Mouse (Mus musculus) ZHBTc4 (cell line): ENCODE results near the gene Birc7.
A peak's percentile ranks its signal among the peaks of the same experiment; 100 is the strongest.

Experiments
- DNase-seq: peaks from one replicate; pipeline ENCODE4 v3.0.0-alpha.2; 2011; ENCODE audit warnings: low read depth, low spot score

Birc7 gene

GRCm38 (mm10) chr2:180928723-180929122, at the start of gene Birc7:
Gene Birc7 (plus strand): TSS chr2:180929023.
- peak; percentile 29 for DNase-seq

GRCm38 (mm10) chr2:180879365-180880067, 49.3 kb upstream of the Birc7 start:
- no peak for DNase-seq

GRCm38 (mm10) chr2:180881281-180881680, 47.5 kb upstream of the Birc7 start:
- no peak for DNase-seq

GRCm38 (mm10) chr2:180885270-180885669, 43.6 kb upstream of the Birc7 start:
- DNase-seq = peak; percentile 48

- DNase-seq = no peak
Observed at GRCm38 (mm10) chr2:180889271-180889920, 39.4 kb upstream of the Birc7 start.

GRCm38 (mm10) chr2:180889921-180890280, 38.9 kb upstream of the Birc7 start:
- DNase-seq = no peak

- peak; percentile 48 for DNase-seq
Observed at GRCm38 (mm10) chr2:180890422-180891074, 38.3 kb upstream of the Birc7 start.

GRCm38 (mm10) chr2:180891075-180891834, 37.6 kb upstream of the Birc7 start:
- peak; percentile 36 for DNase-seq

- no peak for DNase-seq
Observed at GRCm38 (mm10) chr2:180891835-180892323, 36.9 kb upstream of the Birc7 start.

- DNase-seq = peak; percentile 59
Observed at GRCm38 (mm10) chr2:180892841-180893521, 35.8 kb upstream of the Birc7 start.

GRCm38 (mm10) chr2:180893537-180894028, 35.2 kb upstream of the Birc7 start:
- DNase-seq = no peak

- peak; percentile 79 for DNase-seq
Observed at GRCm38 (mm10) chr2:180894029-180894623, 34.7 kb upstream of the Birc7 start.

- DNase-seq = peak; percentile 96
Observed at GRCm38 (mm10) chr2:180894734-180895133, 34.1 kb upstream of the Birc7 start.

- DNase-seq = no peak
Observed at GRCm38 (mm10) chr2:180895321-180895720, 33.5 kb upstream of the Birc7 start.

- no peak for DNase-seq
Observed at GRCm38 (mm10) chr2:180895837-180896525, 32.8 kb upstream of the Birc7 start.

GRCm38 (mm10) chr2:180896819-180897625, 31.8 kb upstream of the Birc7 start:
- no peak for DNase-seq

GRCm38 (mm10) chr2:180897857-180898256, 31.0 kb upstream of the Birc7 start:
- DNase-seq = no peak

GRCm38 (mm10) chr2:180902086-180902485, 26.7 kb upstream of the Birc7 start:
- peak; percentile 76 for DNase-seq
